Comparison of ENCODE assay signal across 23 mouse cellular contexts in genomic region chr9:20895382-20895781, GRCm38 (mm10). TPM values are rescaled to one million over a fixed set of nuclear protein-coding genes. Genes with fewer than 3 reads are reported as not detected.
DNase-seq lines count a peak whose midpoint lies in the region; ATAC-seq and TF ChIP-seq lines count a peak whose summit lies in the region.
"Had no signal": no experiment of that assay in that cellular context is flagged by ENCODE, and none has a peak within 500 bp of the region (broad histone marks: within the 10 kb centered on the region; RNA-seq: fewer than 3 reads in every experiment).

No protein-coding gene starts in this region.

- peaks cover 64% of the 10 kb centered on the region for H3K4me1 ChIP-seq in liver, embryonic 12.5 days
- H3K4me1 ChIP-seq in liver, embryonic 11.5 days (replicated peaks; ENCODE audit: control insufficient read depth, insufficient read depth, low read length), result peaks cover 14% of the 10 kb centered on the region
- peaks cover 79% of the 10 kb centered on the region for H3K4me1 ChIP-seq in E14TG2a.4 (replicated peaks; ENCODE audit: low read depth, low read length)
- H3K4me1 ChIP-seq in G1E (ENCODE audit: insufficient read depth, low read depth, low read length), result peaks cover 75% of the 10 kb centered on the region
- peaks cover 13% of the 10 kb centered on the region for H3K4me1 ChIP-seq in embryonic facial prominence, embryonic 10.5 days

- H3K9me3 ChIP-seq in liver, embryonic 12.5 days (replicated peaks), result no peaks in the 10 kb centered on the region
- no peaks in the 10 kb centered on the region for H3K9me3 ChIP-seq in liver, embryonic 11.5 days (ENCODE audit: control insufficient read depth, low read length)
- H3K9me3 ChIP-seq in E14TG2a.4 (ENCODE audit: low read length) (no peaks in the 10 kb centered on the region), G1E (replicated peaks) (no peaks in the 10 kb centered on the region)
- no peaks in the 10 kb centered on the region for H3K9me3 ChIP-seq in embryonic facial prominence, embryonic 10.5 days
- H3K9me3 ChIP-seq: embryonic facial prominence, embryonic 12.5 days had no signal

- DNase-seq in liver, embryonic 11.5 days (ENCODE audit: low spot score), result no peak
- no peak for DNase-seq in G1E (ENCODE audit: low spot score)
- DNase-seq in embryonic facial prominence, embryonic 10.5 days (ENCODE audit: low spot score), result no peak
- DNase-seq in spleen, adult 12 weeks (ENCODE audit: low spot score), result no peak
- DNase-seq in heart, postnatal 14 days, result no peak
- DNase-seq in natural killer cell, adult 2 months (ENCODE audit: low spot score in 2 of 2), result no peak
- DNase-seq: adrenal gland, adult 2 months; adrenal gland, postnatal 10 days; adrenal gland, postnatal 25 days; cerebellum, adult 11 months; cerebellum, adult 18-20 months; cerebellum, adult 8-10 months; cerebellum, adult 9-11 months; cerebellum, postnatal 14 days; cerebellum, postnatal 36 days; embryo, embryonic 11 days had no signal

- ATAC-seq in liver, embryonic 12.5 days, result no peak
- ATAC-seq in liver, embryonic 11.5 days (replicated peaks; ENCODE audit: low FRiP score), result no peak
- ATAC-seq in G1E (ENCODE audit: extremely low read depth, insufficient number of reproducible peaks, low FRiP score, poor library complexity, severe bottlenecking), result no peak
- ATAC-seq: activated CD4-positive, CD25-positive, alpha-beta regulatory T cell, adult 4 months; forebrain, embryonic 14.5 days; forebrain, embryonic 16.5 days; Patski had no signal

- no peak overlapping the region for H3K4me3 ChIP-seq in liver, embryonic 12.5 days
- H3K4me3 ChIP-seq in liver, embryonic 11.5 days (ENCODE audit: low read depth, low read length), result no peak overlapping the region
- H3K4me3 ChIP-seq in E14TG2a.4 (replicated peaks; ENCODE audit: low read length), result peak overlapping the region; percentile 26; the same call in 1 of the 2 replicates
- peak overlapping the region; percentile 96; the same call in 1 of the 2 replicates for H3K4me3 ChIP-seq in G1E (ENCODE audit: low read depth, low read length)
- H3K4me3 ChIP-seq in embryonic facial prominence, embryonic 10.5 days, result peak overlapping the region; percentile 13; the same call in 1 of the 2 replicates
- H3K4me3 ChIP-seq: embryonic facial prominence, embryonic 12.5 days had no signal

- TF ChIP-seq CTCF in E14TG2a.4 (conservative IDR thresholded peaks at IDR 0.05; ENCODE audit: low read length), result no peak
- no peak for TF ChIP-seq CTCF in G1E (IDR thresholded peaks at IDR 0.05; ENCODE audit: low read depth, low read length)

- no peak overlapping the region for H3K27ac ChIP-seq in liver, embryonic 12.5 days
- no peak overlapping the region for H3K27ac ChIP-seq in liver, embryonic 11.5 days (ENCODE audit: low read depth, low read length)
- H3K27ac ChIP-seq in embryonic facial prominence, embryonic 10.5 days (replicated peaks), result no peak overlapping the region
- H3K27ac ChIP-seq: embryonic facial prominence, embryonic 12.5 days had no signal

- peak overlapping the region; percentile 3; the same call in 1 of the 2 replicates for H3K4me2 ChIP-seq in liver, embryonic 12.5 days
- no peak overlapping the region for H3K4me2 ChIP-seq in liver, embryonic 11.5 days
- H3K4me2 ChIP-seq: embryonic facial prominence, embryonic 12.5 days had no signal

- H3K27me3 ChIP-seq in liver, embryonic 12.5 days (replicated peaks), result no peaks in the 10 kb centered on the region
- H3K27me3 ChIP-seq in liver, embryonic 11.5 days (replicated peaks; ENCODE audit: control insufficient read depth, insufficient read depth, low read length), result no peaks in the 10 kb centered on the region
- H3K27me3 ChIP-seq in E14TG2a.4 (ENCODE audit: insufficient read depth, low read length) (no peaks in the 10 kb centered on the region), G1E (ENCODE audit: insufficient read depth, low read length) (no peaks in the 10 kb centered on the region)
- H3K27me3 ChIP-seq in embryonic facial prominence, embryonic 10.5 days (replicated peaks; ENCODE audit: low read depth, poor library complexity, severe bottlenecking), result no peaks in the 10 kb centered on the region
- H3K27me3 ChIP-seq: embryonic facial prominence, embryonic 12.5 days; Patski had no signal

- 0 out of 2 replicates have a peak overlapping the region, but pooled peaks have one; percentile 22 for H3K9ac ChIP-seq in liver, embryonic 12.5 days
- H3K9ac ChIP-seq in liver, embryonic 11.5 days (ENCODE audit: low read depth, low read length), result no peak overlapping the region
- H3K9ac ChIP-seq: embryonic facial prominence, embryonic 12.5 days had no signal

- H3K36me3 ChIP-seq in liver, embryonic 12.5 days, result peaks cover 72% of the 10 kb centered on the region
- H3K36me3 ChIP-seq in liver, embryonic 11.5 days (ENCODE audit: control insufficient read depth, insufficient read depth, low read length), result peaks cover 62% of the 10 kb centered on the region
- peaks cover 76% of the 10 kb centered on the region for H3K36me3 ChIP-seq in E14TG2a.4 (ENCODE audit: insufficient read depth, low read length)
- H3K36me3 ChIP-seq in G1E (replicated peaks), result peaks cover 74% of the 10 kb centered on the region
- H3K36me3 ChIP-seq in embryonic facial prominence, embryonic 10.5 days (replicated peaks), result peaks cover 69% of the 10 kb centered on the region

- intact Hi-C loops in heart, postnatal 14 days (cut with DNase I), result no loop called here

- 88% methylated on average over 9 of the region's 9 CpGs for WGBS in liver, embryonic 12.5 days (ENCODE audit: insufficient replicate concordance)
- 93% methylated on average over 9 of the region's 9 CpGs for WGBS in liver, embryonic 11.5 days
- whole genome bisulfite sequencing in embryonic facial prominence, embryonic 10.5 days, result 95% methylated on average over 9 of the region's 9 CpGs

RNA-seq across cellular contexts. Expression of gene Eif3g, which starts 3.0 kb away (rescaled TPM):
- 303 and 313 TPM in 2 replicates for polyA plus RNA-seq in liver, embryonic 12.5 days (2016; fragmentation: Nextera tagmentation; extraction: Ambion mirVana)
- 440 and 448 TPM in 2 replicates for polyA plus RNA-seq in liver, embryonic 11.5 days (2014; fragmentation: Nextera tagmentation; extraction: Ambion mirVana)
- 198 and 222 TPM in 2 replicates for total RNA-seq in G1E (2014; fragmentation: Nextera tagmentation)
- 173 and 175 TPM in 2 replicates for total RNA-seq in G1E (2017)
- 475 and 545 TPM in 2 replicates for polyA plus RNA-seq in G1E (2012)
- polyA plus RNA-seq in embryonic facial prominence, embryonic 10.5 days (2016; fragmentation: Nextera tagmentation; extraction: Ambion mirVana), result 411 and 431 TPM in 2 replicates
- 10 to 100 TPM; 93.5 to 99.7 TPM for total RNA-seq in heart, postnatal 14 days (2021)

RNA-seq across cellular contexts. Expression of gene Ppan, which starts 7.4 kb away (rescaled TPM):
- polyA plus RNA-seq in liver, embryonic 12.5 days (2016; fragmentation: Nextera tagmentation; extraction: Ambion mirVana), result 124 and 132 TPM in 2 replicates
- 170 and 178 TPM in 2 replicates for polyA plus RNA-seq in liver, embryonic 11.5 days (2014; fragmentation: Nextera tagmentation; extraction: Ambion mirVana)
- total RNA-seq in G1E (2014; fragmentation: Nextera tagmentation) (40.3 and 47.7 TPM in 2 replicates), G1E (2017) (66.9 and 71.7 TPM in 2 replicates)
- polyA plus RNA-seq in G1E (2012), result 297 and 313 TPM in 2 replicates
- 99.2 and 100 TPM in 2 replicates for polyA plus RNA-seq in embryonic facial prominence, embryonic 10.5 days (2016; fragmentation: Nextera tagmentation; extraction: Ambion mirVana)
- total RNA-seq in heart, postnatal 14 days (2021), result 1 to 10 TPM; 7.2 to 9.3 TPM

RNA-seq across cellular contexts. Expression of gene Angptl6, which starts 15.9 kb away (rescaled TPM):
- 10.5 and 11.3 TPM in 2 replicates for polyA plus RNA-seq in liver, embryonic 12.5 days (2016; fragmentation: Nextera tagmentation; extraction: Ambion mirVana)
- polyA plus RNA-seq in liver, embryonic 11.5 days (2014; fragmentation: Nextera tagmentation; extraction: Ambion mirVana), result 9.4 TPM in 2 replicates
- total RNA-seq in G1E (2014; fragmentation: Nextera tagmentation) (1.2 and 5.1 TPM in 2 replicates), G1E (2017) (0.66 and 0.93 TPM in 2 replicates)
- polyA plus RNA-seq in G1E (2012), result 2.4 and 3.1 TPM in 2 replicates
- 3.2 and 3.3 TPM in 2 replicates for polyA plus RNA-seq in embryonic facial prominence, embryonic 10.5 days (2016; fragmentation: Nextera tagmentation; extraction: Ambion mirVana)
- total RNA-seq in heart, postnatal 14 days (2021), result 1 to 10 TPM; 1.9 TPM

RNA-seq across cellular contexts. Expression of gene A230050P20Rik, which starts 26.9 kb away (rescaled TPM):
- 7.9 TPM in 2 replicates for polyA plus RNA-seq in liver, embryonic 12.5 days (2016; fragmentation: Nextera tagmentation; extraction: Ambion mirVana)
- 7.1 and 8.8 TPM in 2 replicates for polyA plus RNA-seq in liver, embryonic 11.5 days (2014; fragmentation: Nextera tagmentation; extraction: Ambion mirVana)
- total RNA-seq in G1E (2014; fragmentation: Nextera tagmentation), result not detected in 2 replicates
- 0.05 TPM in 1 of 2 replicates, not detected in the other for total RNA-seq in G1E (2017)
- polyA plus RNA-seq in G1E (2012), result 0.04 and 0.05 TPM in 2 replicates
- polyA plus RNA-seq in embryonic facial prominence, embryonic 10.5 days (2016; fragmentation: Nextera tagmentation; extraction: Ambion mirVana), result 1.1 and 2.2 TPM in 2 replicates
- total RNA-seq in heart, postnatal 14 days (2021), result 1 to 10 TPM; 4.6 to 5.0 TPM

Comparison
In these comparisons a context has a peak if more than half of its experiments do, and no peak if none do; other contexts are left out.
1. H3K4me3 ChIP-seq: peak in E14TG2a.4 (single experiment), G1E (single experiment) and embryonic facial prominence, embryonic 10.5 days (single experiment); none in liver, embryonic 12.5 days (single experiment) and liver, embryonic 11.5 days (single experiment).